Mouse (Mus musculus) megakaryocyte, embryonic 14.5 days (primary cell): ENCODE measurements around the gene Kcnh4.

ENCODE experiments used
- FLI1 ChIP-seq: IDR thresholded peaks from 2 replicates; pipeline ENCODE4 v1.6.1; 2012; ENCODE audit warnings: low read length, inconsistent platforms, mixed read lengths
- GATA1 ChIP-seq: IDR thresholded peaks from 3 replicates; pipeline ENCODE4 v1.6.1; 2012; ENCODE audit warnings: mixed read lengths, low read length, inconsistent platforms, borderline replicate concordance

- TF ChIP-seq GATA1 (no peak), FLI1 (no peak)
Observed at GRCm38 (mm10) chr11:100756476-100756875, 3.3 kb downstream of the Kcnh4 start.
